Mouse (Mus musculus): ENCODE measurements around the gene Glipr1l2. TPM values are rescaled to one million over a fixed set of nuclear protein-coding genes. Genes with fewer than 3 reads are reported as not detected.
"Not testable (repeated sequence)": the region's sequence is repeated elsewhere in the genome, so short reads cannot be mapped to it uniquely, and the experiment has no call there.

Glipr1l2 gene
- polyA plus RNA-seq, 1 experiment from 2014 or later = not detected

DNA sequence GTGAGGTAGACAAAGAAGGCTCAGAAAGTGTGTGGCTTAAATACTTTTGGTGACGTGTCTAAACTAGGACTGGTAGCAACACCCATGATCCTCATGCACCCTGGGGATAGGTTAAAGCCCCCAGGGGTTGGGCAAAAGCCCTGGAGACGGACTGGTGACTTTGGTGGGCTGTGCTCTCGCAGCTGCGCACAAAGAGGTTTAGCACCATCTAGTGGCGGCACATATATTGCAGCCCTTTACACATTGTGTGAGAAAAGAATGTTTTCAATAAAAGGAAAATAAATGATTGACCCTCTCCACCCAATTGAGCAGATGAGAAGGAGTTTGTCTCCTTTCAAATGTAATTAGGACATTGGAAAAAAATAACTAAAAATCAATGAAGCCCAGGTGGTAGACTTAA, 22.6 kb downstream of the Glipr1l2 start:
- not testable (repeated sequence) for H3K9ac ChIP-seq (replicated peaks; ENCODE audit: low read length); H3K27ac ChIP-seq (replicated peaks; ENCODE audit: low read depth, low read length); ATAC-seq (replicated peaks; ENCODE audit: insufficient number of reproducible peaks, low FRiP score, low TSS enrichment, low read depth); H3K36me3 ChIP-seq (replicated peaks; ENCODE audit: control insufficient read depth, insufficient read depth, low read depth, low read length); H3K9me3 ChIP-seq (replicated peaks; ENCODE audit: control insufficient read depth, low read length); H3K4me3 ChIP-seq (ENCODE audit: low read depth, low read length); H3K4me2 ChIP-seq (ENCODE audit: low read depth, low read length); H3K4me1 ChIP-seq (ENCODE audit: control insufficient read depth, insufficient read depth, low read length); H3K27me3 ChIP-seq (ENCODE audit: control insufficient read depth, insufficient read depth, low read length)
- peak; percentile 78 for DNase-seq (ENCODE audit: low spot score)
- 6% methylated on average over 5 of the region's 5 CpGs for WGBS

DNA sequence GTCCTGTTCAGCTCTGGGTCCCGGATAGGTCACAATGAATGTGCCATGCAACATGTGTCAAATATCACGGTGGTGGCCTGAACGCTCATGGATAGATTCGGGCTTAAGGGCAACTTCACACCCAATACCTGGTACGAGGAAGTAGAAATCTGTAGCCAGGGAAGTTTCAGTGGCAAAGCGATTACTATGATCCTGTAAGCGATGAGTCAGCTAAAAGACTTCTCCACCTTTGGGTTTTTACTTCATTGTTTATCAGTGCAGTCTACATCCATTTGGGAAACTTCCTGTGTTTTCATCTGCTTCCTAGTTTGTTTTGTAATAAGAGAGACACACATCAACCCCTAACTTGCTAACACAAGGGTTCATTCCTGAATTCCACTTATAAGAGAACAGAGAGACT, 27.2 kb downstream of the Glipr1l2 start:
- DNase-seq (ENCODE audit: low spot score) (no peak), ATAC-seq (replicated peaks; ENCODE audit: insufficient number of reproducible peaks, low FRiP score, low TSS enrichment, low read depth) (no peak)
- Histone ChIP-seq H3K36me3 (replicated peaks; ENCODE audit: control insufficient read depth, insufficient read depth, low read depth, low read length) (no peaks in the 10 kb centered on the region), H3K9me3 (replicated peaks; ENCODE audit: control insufficient read depth, low read length) (no peaks in the 10 kb centered on the region), H3K4me2 (ENCODE audit: low read depth, low read length) (no peak overlapping the region), H3K9ac (replicated peaks; ENCODE audit: low read length) (no peak overlapping the region), H3K4me3 (ENCODE audit: low read depth, low read length) (no peak overlapping the region), H3K27me3 (ENCODE audit: control insufficient read depth, insufficient read depth, low read length) (no peaks in the 10 kb centered on the region), H3K4me1 (ENCODE audit: control insufficient read depth, insufficient read depth, low read length) (no peaks in the 10 kb centered on the region), H3K27ac (replicated peaks; ENCODE audit: low read depth, low read length) (no peak overlapping the region)
- WGBS = 90% methylated on average over 7 of the region's 7 CpGs

DNA sequence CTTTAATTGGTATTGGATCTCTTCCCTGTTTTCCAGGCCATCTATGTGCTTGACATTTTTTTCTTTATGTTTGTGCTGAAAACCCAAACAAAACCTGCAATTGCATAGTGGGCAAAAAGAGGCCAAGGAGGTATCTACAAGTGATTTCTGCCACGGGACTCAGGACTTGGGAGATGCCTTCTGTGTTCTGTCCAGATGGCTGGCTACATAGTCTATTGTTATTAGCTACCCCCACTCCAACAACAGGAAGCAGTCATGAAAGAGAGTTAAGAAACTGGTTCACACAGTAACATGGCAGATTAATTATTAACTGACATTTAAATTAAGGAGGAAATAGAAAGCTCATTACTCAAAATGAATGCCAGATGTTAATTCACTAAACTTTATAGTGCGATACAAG, 41.9 kb downstream of the Glipr1l2 start:
- not testable (repeated sequence) for H3K4me2 ChIP-seq (ENCODE audit: low read depth, low read length); ATAC-seq (replicated peaks; ENCODE audit: insufficient number of reproducible peaks, low FRiP score, low TSS enrichment, low read depth); H3K9ac ChIP-seq (replicated peaks; ENCODE audit: low read length); H3K9me3 ChIP-seq (replicated peaks; ENCODE audit: control insufficient read depth, low read length); H3K36me3 ChIP-seq (replicated peaks; ENCODE audit: control insufficient read depth, insufficient read depth, low read depth, low read length); H3K27ac ChIP-seq (replicated peaks; ENCODE audit: low read depth, low read length); H3K4me1 ChIP-seq (ENCODE audit: control insufficient read depth, insufficient read depth, low read length); H3K4me3 ChIP-seq (ENCODE audit: low read depth, low read length); H3K27me3 ChIP-seq (ENCODE audit: control insufficient read depth, insufficient read depth, low read length); DNase-seq (ENCODE audit: low spot score)
- 49% methylated on average over 2 of the region's 2 CpGs for WGBS

DNA sequence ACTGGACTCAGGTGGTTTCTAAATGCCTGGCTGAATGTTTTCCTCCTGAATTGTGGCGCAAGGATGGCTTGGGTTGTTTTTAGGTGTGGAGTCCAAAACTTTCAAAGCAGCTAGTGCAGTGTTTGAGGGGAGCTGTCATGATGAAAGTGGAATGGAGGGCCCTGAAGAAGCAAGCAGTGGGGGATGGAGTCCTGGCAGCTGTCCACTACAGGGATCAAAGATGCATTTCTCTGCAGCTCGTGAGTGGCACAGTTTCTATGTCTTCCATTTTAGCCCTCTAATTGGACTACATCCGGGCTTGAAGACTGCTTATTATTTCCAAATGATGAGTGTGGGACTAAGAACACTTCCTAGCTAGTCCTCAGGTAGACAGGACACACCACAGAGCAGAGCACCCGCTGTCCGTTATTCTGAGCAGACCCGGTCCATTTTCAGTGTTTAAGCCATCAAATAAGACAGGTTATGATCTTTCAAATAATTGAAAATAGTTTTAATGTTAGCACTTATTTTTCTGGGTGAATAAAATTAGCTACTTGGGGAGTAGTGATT, 44.6 kb downstream of the Glipr1l2 start:
- H3K9ac ChIP-seq (replicated peaks; ENCODE audit: low read length); H3K4me2 ChIP-seq (ENCODE audit: low read depth, low read length); DNase-seq (ENCODE audit: low spot score); H3K27me3 ChIP-seq (ENCODE audit: control insufficient read depth, insufficient read depth, low read length); H3K27ac ChIP-seq (replicated peaks; ENCODE audit: low read depth, low read length); H3K4me1 ChIP-seq (ENCODE audit: control insufficient read depth, insufficient read depth, low read length); ATAC-seq (replicated peaks; ENCODE audit: insufficient number of reproducible peaks, low FRiP score, low TSS enrichment, low read depth); H3K36me3 ChIP-seq (replicated peaks; ENCODE audit: control insufficient read depth, insufficient read depth, low read depth, low read length); H3K9me3 ChIP-seq (replicated peaks; ENCODE audit: control insufficient read depth, low read length); H3K4me3 ChIP-seq (ENCODE audit: low read depth, low read length): not testable (repeated sequence)
- 77% methylated on average over 6 of the region's 6 CpGs for WGBS

GRCm38 (mm10) chr10:112132194-112132593, 49.0 kb downstream of the Glipr1l2 start:
- no peak overlapping the region for H3K4me3 ChIP-seq (ENCODE audit: low read depth, low read length)
- no peaks in the 10 kb centered on the region for H3K4me1 ChIP-seq (ENCODE audit: control insufficient read depth, insufficient read depth, low read length)
- no peaks in the 10 kb centered on the region for H3K36me3 ChIP-seq (replicated peaks; ENCODE audit: control insufficient read depth, insufficient read depth, low read depth, low read length)
- no peak overlapping the region for H3K4me2 ChIP-seq (ENCODE audit: low read depth, low read length)
- no peak for DNase-seq (ENCODE audit: low spot score)
- WGBS = 91% methylated on average over 3 of the region's 3 CpGs
- no peaks in the 10 kb centered on the region for H3K27me3 ChIP-seq (ENCODE audit: control insufficient read depth, insufficient read depth, low read length)
- H3K9me3 ChIP-seq (replicated peaks; ENCODE audit: control insufficient read depth, low read length) = no peaks in the 10 kb centered on the region
- no peak overlapping the region for H3K27ac ChIP-seq (replicated peaks; ENCODE audit: low read depth, low read length)
- H3K9ac ChIP-seq (replicated peaks; ENCODE audit: low read length) = no peak overlapping the region
- no peak for ATAC-seq (replicated peaks; ENCODE audit: insufficient number of reproducible peaks, low FRiP score, low TSS enrichment, low read depth)

- Histone ChIP-seq H3K4me2 (ENCODE audit: low read depth, low read length) (no peak overlapping the region), H3K36me3 (replicated peaks; ENCODE audit: control insufficient read depth, insufficient read depth, low read depth, low read length) (no peaks in the 10 kb centered on the region), H3K4me1 (ENCODE audit: control insufficient read depth, insufficient read depth, low read length) (no peaks in the 10 kb centered on the region), H3K4me3 (ENCODE audit: low read depth, low read length) (no peak overlapping the region), H3K27ac (replicated peaks; ENCODE audit: low read depth, low read length) (no peak overlapping the region), H3K9ac (replicated peaks; ENCODE audit: low read length) (no peak overlapping the region), H3K27me3 (ENCODE audit: control insufficient read depth, insufficient read depth, low read length) (no peaks in the 10 kb centered on the region), H3K9me3 (replicated peaks; ENCODE audit: control insufficient read depth, low read length) (no peaks in the 10 kb centered on the region)
- WGBS = 14% methylated on average over 9 of the region's 9 CpGs
- ATAC-seq (replicated peaks; ENCODE audit: insufficient number of reproducible peaks, low FRiP score, low TSS enrichment, low read depth) (peak; percentile 86), DNase-seq (ENCODE audit: low spot score) (peak; percentile 88)
These were observed 55.1 kb downstream of the Glipr1l2 start for GRCm38 (mm10) chr10:112138050-112138870.

DNA sequence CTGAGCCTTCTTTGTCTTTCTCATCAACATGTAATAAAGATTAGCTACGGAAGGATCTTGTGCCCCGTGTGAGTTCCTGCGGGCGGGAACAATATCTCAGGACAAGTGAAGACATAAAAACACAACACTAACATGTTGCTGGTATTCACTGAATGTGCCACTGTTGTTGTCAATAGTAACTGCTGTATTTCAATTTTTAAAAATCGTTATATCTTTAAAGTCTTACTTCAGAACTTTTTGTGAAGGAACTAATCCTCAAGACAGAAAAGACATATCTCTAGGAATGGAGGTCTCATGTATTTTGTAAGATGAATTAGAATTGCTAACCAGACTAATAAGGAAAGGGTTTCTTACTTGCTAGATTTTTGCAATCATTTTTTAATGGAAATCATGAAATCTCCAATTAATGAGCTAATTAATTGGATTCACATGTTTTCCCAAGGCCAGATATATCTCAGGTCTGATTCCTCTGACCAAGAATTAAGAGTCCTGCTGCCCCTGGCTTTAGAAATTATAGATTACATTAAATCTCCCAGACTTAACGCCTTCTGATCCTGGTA, 55.8 kb downstream of the Glipr1l2 start:
- no peaks in the 10 kb centered on the region for H3K27me3 ChIP-seq (ENCODE audit: control insufficient read depth, insufficient read depth, low read length)
- H3K27ac ChIP-seq (replicated peaks; ENCODE audit: low read depth, low read length) = no peak overlapping the region
- peak; percentile 42; the same call in 1 of the 2 replicates for ATAC-seq (replicated peaks; ENCODE audit: insufficient number of reproducible peaks, low FRiP score, low TSS enrichment, low read depth)
- WGBS = 49% methylated on average over 6 of the region's 6 CpGs
- H3K9ac ChIP-seq (replicated peaks; ENCODE audit: low read length) = no peak overlapping the region
- no peak for DNase-seq (ENCODE audit: low spot score)
- H3K36me3 ChIP-seq (replicated peaks; ENCODE audit: control insufficient read depth, insufficient read depth, low read depth, low read length) = no peaks in the 10 kb centered on the region
- no peaks in the 10 kb centered on the region for H3K9me3 ChIP-seq (replicated peaks; ENCODE audit: control insufficient read depth, low read length)
- no peak overlapping the region for H3K4me3 ChIP-seq (ENCODE audit: low read depth, low read length)
- H3K4me2 ChIP-seq (ENCODE audit: low read depth, low read length) = no peak overlapping the region
- no peaks in the 10 kb centered on the region for H3K4me1 ChIP-seq (ENCODE audit: control insufficient read depth, insufficient read depth, low read length)

- Histone ChIP-seq H3K36me3 (replicated peaks; ENCODE audit: control insufficient read depth, insufficient read depth, low read depth, low read length) (no peaks in the 10 kb centered on the region), H3K9ac (replicated peaks; ENCODE audit: low read length) (no peak overlapping the region), H3K9me3 (replicated peaks; ENCODE audit: control insufficient read depth, low read length) (no peaks in the 10 kb centered on the region), H3K4me2 (ENCODE audit: low read depth, low read length) (no peak overlapping the region), H3K27ac (replicated peaks; ENCODE audit: low read depth, low read length) (no peak overlapping the region), H3K4me3 (ENCODE audit: low read depth, low read length) (no peak overlapping the region), H3K27me3 (ENCODE audit: control insufficient read depth, insufficient read depth, low read length) (no peaks in the 10 kb centered on the region), H3K4me1 (ENCODE audit: control insufficient read depth, insufficient read depth, low read length) (no peaks in the 10 kb centered on the region)
- DNase-seq (ENCODE audit: low spot score) (no peak), ATAC-seq (replicated peaks; ENCODE audit: insufficient number of reproducible peaks, low FRiP score, low TSS enrichment, low read depth) (no peak)
- 62% methylated on average over 2 of the region's 2 CpGs for WGBS
These were observed 56.7 kb downstream of the Glipr1l2 start for GRCm38 (mm10) chr10:112139834-112140233.

All from embryonic facial prominence, embryonic 11.5 days (tissue).